Mouse (Mus musculus): ENCODE results near the gene Smim27.

Smim27 gene

GRCm38 (mm10) chr4:40269430-40270032 lies at the start of gene Smim27, which contains the start of gene Topors:
TSS of gene Smim27 (plus strand) at chr4:40269579.
TSS of gene Topors (minus strand) at chr4:40269850.
- POLR2A ChIA-PET, result interaction anchor here (0.5 to 11.4 kb wide), 92 partner anchors 8 to 1429 kb away, joined by 3 to 146 read pairs (median 4); partner anchors contain the start of genes Dnaja1 (in 4 of the 4), Ndufb6 (in 4 of the 4), Aco1 (in 3 of the 4) and Ddx58 (in 3 of the 4)
- CTCF ChIA-PET, result interaction anchor here in 1 of 4 experiments (0.8 to 1.3 kb wide), 3 partner anchors 16 to 127 kb away, joined by 3 to 5 read pairs (median 3); partner anchors contain the start of gene Aco1

DNA sequence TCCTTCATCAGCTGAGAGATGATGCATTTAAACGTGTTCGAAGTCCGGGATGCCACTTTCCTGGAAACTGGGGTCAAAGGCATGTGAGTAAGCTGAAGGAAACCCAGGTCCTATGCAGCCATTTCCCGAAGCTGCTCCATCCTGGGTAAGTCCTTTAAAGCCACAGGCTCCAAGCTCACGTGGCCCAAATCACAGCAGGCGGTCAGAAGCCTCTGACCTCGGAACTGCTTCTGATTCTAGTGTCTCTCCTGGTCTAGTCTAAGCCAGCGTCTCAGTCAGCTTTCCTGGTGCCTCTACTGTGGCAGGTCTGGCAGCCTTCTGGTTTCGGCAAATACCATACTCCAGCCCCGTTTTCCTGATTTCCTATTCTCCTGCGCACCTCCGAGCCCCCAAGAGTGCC lies 48.9 kb upstream of the Smim27 start:
- ChIA-PET POLR2A (interaction anchor here (0.6 to 8.0 kb wide), 32 partner anchors 9 to 504 kb away, joined by 3 to 146 read pairs (median 5); partner anchors contain the start of genes Smim27 (in 4 of the 4), Topors (in 4 of the 4), Aco1 (in 3 of the 4) and Ddx58 (in 3 of the 4)), CTCF (interaction anchor here in 3 of 4 experiments (0.5 to 2.2 kb wide), 5 partner anchors 37 to 751 kb away, joined by 3 to 7 read pairs (median 4); no protein-coding TSS in a partner anchor)

DNA sequence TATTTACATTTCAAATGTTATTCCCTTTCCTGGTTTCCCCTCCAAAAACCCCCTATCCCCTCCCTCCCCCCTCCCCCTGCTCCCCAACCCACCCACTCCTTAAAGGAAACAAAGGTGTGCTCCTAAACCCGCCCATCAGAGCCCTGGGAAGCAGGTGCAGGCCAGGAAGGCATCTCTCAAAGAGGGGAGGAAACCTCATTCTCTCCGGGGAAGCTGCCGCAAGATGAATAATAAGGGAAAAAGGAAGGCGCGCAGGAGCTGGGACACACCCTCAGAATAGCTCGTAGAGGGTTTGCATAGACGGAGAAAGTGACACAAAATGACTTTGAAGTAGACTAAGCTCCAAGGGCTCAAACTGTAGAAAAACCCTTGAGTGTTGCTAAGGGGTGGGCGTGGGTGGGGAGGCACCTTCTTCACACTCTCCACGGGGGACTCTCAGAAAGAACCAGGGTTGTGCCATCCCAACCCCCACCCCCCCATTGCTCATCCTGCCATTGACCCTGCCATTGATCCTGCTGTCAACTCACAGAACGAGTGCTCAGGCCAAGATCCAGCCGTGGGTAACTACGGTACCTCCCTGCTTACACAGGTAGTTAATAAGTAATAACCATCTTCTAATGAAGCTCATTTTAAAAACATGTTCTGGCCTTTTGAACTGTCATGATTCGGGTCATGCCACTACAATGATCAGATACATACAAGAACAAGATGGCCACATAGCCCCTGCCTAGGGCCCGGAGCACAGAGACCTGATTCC lies 48.2 kb upstream of the Smim27 start:
- ChIA-PET CTCF (interaction anchor here (0.5 to 1.7 kb wide), 11 partner anchors 8 to 751 kb away, joined by 3 to 8 read pairs (median 4); no protein-coding TSS in a partner anchor), POLR2A (interaction anchor here (0.5 to 8.0 kb wide), 35 partner anchors 9 to 554 kb away, joined by 3 to 146 read pairs (median 4); partner anchors contain the start of genes Smim27 (in 4 of the 4), Topors (in 4 of the 4), Aco1 (in 3 of the 4) and Ddx58 (in 3 of the 4))

DNA sequence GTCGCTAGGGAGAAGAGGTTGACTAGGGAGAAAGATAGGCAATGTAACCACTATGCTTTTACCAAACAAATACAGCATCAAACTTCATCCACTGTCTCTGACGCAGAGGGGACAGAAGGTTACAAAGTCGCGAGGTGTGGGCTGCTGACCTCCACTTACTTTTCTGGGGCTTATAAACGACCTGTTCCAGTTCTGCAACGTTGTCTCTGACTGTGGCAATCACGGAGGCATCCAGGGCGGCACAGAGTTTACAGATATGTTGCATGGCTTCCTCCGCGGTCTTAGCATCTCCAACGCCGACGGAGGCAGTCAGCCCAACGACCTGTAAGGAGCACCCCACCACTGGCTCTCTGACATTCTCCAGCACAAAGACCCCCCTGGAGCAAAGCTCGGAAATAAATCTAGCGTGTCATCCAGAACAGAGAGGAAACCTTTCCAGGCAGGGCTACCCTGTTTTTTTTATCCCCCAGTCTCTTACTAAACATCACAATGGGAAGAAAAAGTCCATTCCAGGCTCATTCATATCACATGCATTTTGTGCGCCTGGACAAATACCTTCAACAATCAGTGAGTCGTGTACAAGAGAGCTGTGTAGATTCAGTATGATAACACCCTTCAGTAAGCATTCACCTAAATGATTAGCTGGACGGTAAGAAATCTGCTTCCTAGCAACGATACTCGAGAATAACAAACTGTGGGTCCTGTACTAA lies 47.3 kb upstream of the Smim27 start:
- CTCF ChIA-PET, result interaction anchor here in 2 of 4 experiments (1.0 to 1.7 kb wide), 2 partner anchors 9 to 459 kb away, joined by 3 to 5 read pairs; no protein-coding TSS in a partner anchor
- POLR2A ChIA-PET, result interaction anchor here (0.5 to 8.0 kb wide), 23 partner anchors 8 to 505 kb away, joined by 3 to 146 read pairs (median 5); partner anchors contain the start of genes Smim27 (in 4 of the 4), Topors (in 4 of the 4), Aco1 (in 2 of the 4) and Ddx58 (in 1 of the 4)

- POLR2A ChIA-PET, result interaction anchor here in 2 of 4 experiments (0.8 to 1.7 kb wide), 3 partner anchors 8 to 68 kb away, joined by 3 read pairs; no protein-coding TSS in a partner anchor
- CTCF ChIA-PET, result no interaction called here
Observed at GRCm38 (mm10) chr4:40226095-40226494, 43.3 kb upstream of the Smim27 start.

- ChIA-PET POLR2A (interaction anchor here in 3 of 4 experiments (0.6 to 2.2 kb wide), 12 partner anchors 9 to 496 kb away, joined by 3 to 26 read pairs (median 4); partner anchors contain the start of genes Aco1 (in 1 of the 3), Aptx (in 1 of the 3), Smim27 (in 1 of the 3) and Topors (in 1 of the 3)), CTCF (interaction anchor here in 2 of 4 experiments (0.6 to 0.9 kb wide), 3 partner anchors 9 to 58 kb away, joined by 3 to 5 read pairs (median 3); no protein-coding TSS in a partner anchor)
Observed at GRCm38 (mm10) chr4:40227131-40227530, 42.2 kb upstream of the Smim27 start.

DNA sequence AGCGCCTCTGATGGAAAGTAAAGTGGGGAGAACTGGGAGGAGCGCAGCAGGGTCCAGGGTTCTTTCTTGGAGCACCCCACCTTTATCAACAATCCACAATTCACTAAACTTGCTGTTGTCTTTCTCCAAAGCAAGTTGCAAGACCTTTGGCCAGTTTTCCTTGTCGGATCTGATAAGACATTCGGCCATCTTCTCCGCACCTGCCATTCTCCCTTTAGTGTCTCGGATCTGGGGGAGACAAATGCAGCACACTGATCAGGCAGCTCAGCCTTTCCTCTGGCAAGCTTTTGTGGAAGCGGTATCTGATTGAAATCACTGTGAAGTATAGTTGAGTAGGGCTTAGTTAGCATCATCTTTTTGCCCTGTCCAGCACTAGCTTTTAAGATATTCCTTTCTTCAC lies 41.5 kb upstream of the Smim27 start:
- ChIA-PET POLR2A (interaction anchor here in 3 of 4 experiments (0.6 to 2.2 kb wide), 12 partner anchors 9 to 495 kb away, joined by 3 to 26 read pairs (median 4); partner anchors contain the start of genes Aco1 (in 1 of the 3), Aptx (in 1 of the 3), Ndufb6 (in 1 of the 3) and Smim27 (in 1 of the 3)), CTCF (interaction anchor here in 2 of 4 experiments (0.7 to 0.9 kb wide), 3 partner anchors 10 to 45 kb away, joined by 3 to 5 read pairs (median 3); no protein-coding TSS in a partner anchor)

DNA sequence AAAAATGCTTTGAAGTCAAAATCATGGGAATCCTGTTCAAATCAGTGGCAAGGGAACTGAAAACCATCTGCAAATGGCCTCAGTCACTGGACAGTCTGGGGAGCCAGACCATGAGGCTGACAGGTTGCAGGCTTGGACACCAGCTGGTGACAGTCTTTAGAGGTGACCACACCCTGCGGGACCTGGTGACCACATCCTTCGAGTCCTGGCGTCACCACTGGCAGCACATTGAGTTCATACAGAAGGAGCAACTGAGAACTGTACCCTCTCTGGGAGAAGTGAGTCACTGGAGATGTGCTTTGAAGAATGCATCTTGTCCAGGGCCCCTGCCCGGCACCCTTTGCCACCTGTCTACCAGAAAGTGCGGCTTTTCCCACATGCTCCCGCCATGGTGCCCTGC lies 39.7 kb upstream of the Smim27 start:
- ChIA-PET POLR2A (interaction anchor here in 1 of 4 experiments (0.9 to 1.9 kb wide), 3 partner anchors 9 to 39 kb away, joined by 4 to 18 read pairs (median 10); partner anchors contain the start of genes Smim27 and Topors), CTCF (no interaction called here)

GRCm38 (mm10) chr4:40233062-40233664 lies 36.2 kb upstream of the Smim27 start:
- CTCF ChIA-PET, result interaction anchor here in 2 of 4 experiments (0.6 to 0.8 kb wide), 2 partner anchors 23 to 65 kb away, joined by 3 to 4 read pairs; no protein-coding TSS in a partner anchor
- POLR2A ChIA-PET, result interaction anchor here in 2 of 4 experiments (1.0 to 3.9 kb wide), 11 partner anchors 12 to 489 kb away, joined by 3 to 65 read pairs (median 5); partner anchors contain the start of genes Aco1 (in 2 of the 2), Dnaja1 (in 1 of the 2), Ndufb6 (in 1 of the 2) and Smim27 (in 1 of the 2)

DNA sequence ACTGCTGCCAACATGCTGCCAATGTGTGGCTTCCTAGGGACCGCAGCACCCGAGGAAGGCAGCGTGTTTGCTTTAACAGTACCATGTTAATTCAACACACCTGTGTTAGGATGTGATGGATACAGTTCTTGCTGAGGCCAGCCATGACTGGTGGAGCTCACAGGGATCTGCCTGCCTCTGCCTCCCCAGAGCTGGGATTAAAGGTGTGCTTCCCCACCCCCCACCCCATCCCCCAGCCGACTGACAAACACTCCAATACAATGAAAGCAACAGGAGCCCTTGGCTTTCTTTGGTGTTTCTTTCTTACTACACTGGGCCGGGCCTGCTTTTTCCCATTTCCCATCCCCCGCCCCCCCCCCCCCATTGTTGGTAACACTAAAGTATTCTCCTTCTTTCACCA lies 35.1 kb upstream of the Smim27 start:
- CTCF ChIA-PET, result interaction anchor here in 2 of 4 experiments (0.6 to 0.8 kb wide), 2 partner anchors 16 to 51 kb away, joined by 3 to 5 read pairs; no protein-coding TSS in a partner anchor
- POLR2A ChIA-PET, result interaction anchor here in 2 of 4 experiments (0.8 to 3.9 kb wide), 10 partner anchors 13 to 92 kb away, joined by 3 to 65 read pairs (median 6); partner anchors contain the start of genes Smim27 (in 2 of the 2), Topors (in 2 of the 2), Aco1 (in 1 of the 2) and Ndufb6 (in 1 of the 2)

- ChIA-PET CTCF (no interaction called here), POLR2A (interaction anchor here in 3 of 4 experiments (0.6 to 1.8 kb wide), 11 partner anchors 10 to 846 kb away, joined by 3 to 8 read pairs (median 4); partner anchors contain the start of genes Smim27 (in 2 of the 3), Topors (in 2 of the 3) and Ndufb6 (in 1 of the 3))
Observed at GRCm38 (mm10) chr4:40236829-40237228, 32.5 kb upstream of the Smim27 start.

DNA sequence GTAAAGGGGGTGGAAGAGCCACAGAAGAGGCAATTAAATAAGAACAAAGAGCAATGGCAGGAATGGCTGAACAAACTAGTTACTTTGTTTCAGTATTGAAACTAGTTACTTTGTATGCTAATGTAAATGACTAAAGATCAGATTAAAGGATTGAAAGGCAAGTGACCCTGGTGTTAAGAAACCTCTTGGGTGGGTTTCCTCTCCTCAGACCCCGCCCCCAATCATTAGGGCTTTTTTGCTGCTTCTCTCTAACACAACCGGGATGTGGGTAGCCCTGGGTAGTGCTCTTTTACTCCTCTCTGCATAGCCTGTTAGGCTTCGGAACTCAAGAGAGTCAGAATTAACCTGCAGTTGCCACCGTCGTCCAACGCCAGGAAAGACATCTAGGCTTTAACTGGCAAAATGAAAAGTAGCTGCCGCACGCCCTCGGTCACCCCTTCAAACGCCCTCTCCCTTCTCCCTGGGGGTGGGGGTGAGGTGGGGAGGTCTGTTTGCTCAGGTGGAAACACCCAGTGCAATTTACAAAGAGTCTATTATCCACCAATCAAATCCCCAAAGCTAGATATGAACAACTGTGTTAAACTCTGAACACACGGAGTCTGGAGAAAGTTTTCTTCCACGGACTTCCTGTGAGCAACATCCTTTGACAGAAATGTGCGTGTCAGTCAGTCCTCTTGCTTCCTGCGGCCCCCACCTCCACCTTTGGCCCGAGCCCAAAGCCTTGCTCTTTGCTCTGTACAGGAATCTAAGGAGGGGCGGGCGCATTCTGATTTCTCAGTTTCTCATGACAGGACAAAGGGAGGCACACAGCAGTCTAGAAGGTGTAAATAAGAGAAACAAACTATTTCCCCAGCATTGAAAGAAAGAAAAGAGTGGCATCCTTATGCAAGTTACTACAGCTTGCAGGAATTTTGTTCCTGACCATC lies 30.6 kb upstream of the Smim27 start:
- ChIA-PET POLR2A (interaction anchor here in 3 of 4 experiments (0.6 to 5.7 kb wide), 12 partner anchors 18 to 483 kb away, joined by 3 to 34 read pairs (median 5); partner anchors contain the start of genes Smim27 (in 2 of the 3), Topors (in 2 of the 3), Dnaja1 (in 1 of the 3) and Ndufb6 (in 1 of the 3)), CTCF (interaction anchor here in 2 of 4 experiments (1.3 to 1.5 kb wide), 2 partner anchors 29 to 62 kb away, joined by 3 read pairs; no protein-coding TSS in a partner anchor)

- CTCF ChIA-PET, result interaction anchor here (0.6 to 1.5 kb wide), 6 partner anchors 18 to 61 kb away, joined by 3 to 15 read pairs (median 4); no protein-coding TSS in a partner anchor
- POLR2A ChIA-PET, result interaction anchor here (0.6 to 5.7 kb wide), 19 partner anchors 17 to 483 kb away, joined by 3 to 34 read pairs (median 5); partner anchors contain the start of genes Smim27 (in 3 of the 4), Topors (in 3 of the 4), Dnaja1 (in 2 of the 4) and Aco1 (in 1 of the 4)
Observed at GRCm38 (mm10) chr4:40239409-40240271, 29.7 kb upstream of the Smim27 start, which contains the start of gene Ddx58. TSS of gene Ddx58 (minus strand) at chr4:40239828.

DNA sequence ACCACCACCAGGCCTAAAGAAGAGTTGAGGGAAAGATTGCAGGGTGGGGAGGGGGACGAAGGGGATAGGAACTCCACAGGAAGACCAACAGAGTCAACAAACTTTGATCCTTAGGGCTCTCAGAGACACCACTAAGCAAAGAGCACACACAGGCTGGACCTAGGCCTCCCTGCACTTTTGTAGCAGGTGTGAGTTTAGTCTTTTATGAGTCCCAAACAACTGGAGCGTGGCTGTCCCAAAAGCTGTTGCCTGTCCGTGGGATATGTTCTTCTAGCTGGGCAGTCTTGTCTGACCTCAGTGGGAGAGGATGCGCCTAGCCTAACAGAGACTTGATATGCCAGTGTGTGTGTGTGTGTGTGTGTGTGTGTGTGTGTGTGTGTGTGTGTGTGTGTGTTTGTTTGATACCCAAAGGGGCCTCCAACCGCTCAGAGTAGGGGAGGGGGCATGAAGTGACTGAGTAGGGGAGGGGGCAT lies 29.1 kb upstream of the Smim27 start:
- POLR2A ChIA-PET, result interaction anchor here in 3 of 4 experiments (0.9 to 5.7 kb wide), 10 partner anchors 19 to 482 kb away, joined by 3 to 34 read pairs (median 5); partner anchors contain the start of genes Smim27 (in 3 of the 3), Topors (in 3 of the 3), Aco1 (in 1 of the 3) and Dnaja1 (in 1 of the 3)
- CTCF ChIA-PET, result interaction anchor here (0.6 to 1.5 kb wide), 5 partner anchors 19 to 61 kb away, joined by 3 to 15 read pairs (median 3); no protein-coding TSS in a partner anchor

Measured in embryonic stem cell, embryonic (primary cell).